Mouse (Mus musculus) common myeloid progenitor, adult 5-6 weeks (primary cell): Measurements from ENCODE around the gene Phactr4. TPM values are rescaled to one million over a fixed set of nuclear protein-coding genes. Genes with fewer than 3 reads are reported as not detected.
A peak's percentile ranks its signal among the peaks of the same experiment; 100 is the strongest.

ENCODE experiments used
- ATAC-seq: replicated peaks from 2 replicates; pipeline ENCODE4 v1.8.0; 2016; ENCODE audit warnings: low read depth, mild to moderate bottlenecking, moderate TSS enrichment, inconsistent platforms; ENCODE audit not compliant: poor library complexity, severe bottlenecking
- total RNA-seq: library from RNA; stranded (forward); fragments of 200-1000, 187-1606 nt; gene quantifications from 2 replicates; pipeline ENCODE4 v1.2.3, GENCODE M21; 2017

The Phactr4 gene
- total RNA-seq, 1 experiment from 2014 or later, result 17.9 TPM

DNA sequence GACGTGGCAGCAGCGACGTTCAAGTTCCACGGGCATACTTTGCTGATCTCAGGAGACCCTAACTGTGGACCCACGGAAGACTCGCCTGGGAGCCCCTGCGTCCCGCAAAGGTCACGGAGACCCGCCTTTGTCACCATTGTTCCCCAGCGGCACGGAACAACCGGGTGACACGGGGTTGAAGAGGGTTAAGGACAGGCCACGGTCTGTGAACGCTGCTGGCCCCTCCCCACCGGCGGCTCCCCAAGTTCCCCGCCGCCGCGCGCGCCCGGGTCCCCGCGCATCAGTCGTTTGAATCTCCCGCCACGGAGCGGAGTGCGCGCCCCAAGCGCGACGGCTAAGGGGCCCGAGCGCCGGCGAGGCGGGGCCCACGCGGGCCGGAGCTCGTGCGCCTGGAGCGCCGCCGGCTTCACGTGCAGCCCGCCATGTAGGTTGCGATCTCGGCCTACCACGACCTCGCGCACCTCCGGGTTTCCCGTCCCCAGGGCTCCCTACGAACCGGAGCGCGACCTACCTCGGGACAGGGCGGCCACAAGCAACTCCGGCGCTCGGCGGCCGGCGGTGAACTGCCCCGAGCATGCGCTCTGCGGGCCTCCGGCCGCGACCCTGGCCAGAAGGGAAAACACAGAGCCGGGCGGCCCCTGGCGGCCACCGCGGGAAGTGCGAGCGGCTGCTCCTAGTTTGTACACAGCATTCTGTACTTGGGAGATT, 77.0 kb downstream of the Phactr4 start:
- ATAC-seq, result peak; percentile 83

DNA sequence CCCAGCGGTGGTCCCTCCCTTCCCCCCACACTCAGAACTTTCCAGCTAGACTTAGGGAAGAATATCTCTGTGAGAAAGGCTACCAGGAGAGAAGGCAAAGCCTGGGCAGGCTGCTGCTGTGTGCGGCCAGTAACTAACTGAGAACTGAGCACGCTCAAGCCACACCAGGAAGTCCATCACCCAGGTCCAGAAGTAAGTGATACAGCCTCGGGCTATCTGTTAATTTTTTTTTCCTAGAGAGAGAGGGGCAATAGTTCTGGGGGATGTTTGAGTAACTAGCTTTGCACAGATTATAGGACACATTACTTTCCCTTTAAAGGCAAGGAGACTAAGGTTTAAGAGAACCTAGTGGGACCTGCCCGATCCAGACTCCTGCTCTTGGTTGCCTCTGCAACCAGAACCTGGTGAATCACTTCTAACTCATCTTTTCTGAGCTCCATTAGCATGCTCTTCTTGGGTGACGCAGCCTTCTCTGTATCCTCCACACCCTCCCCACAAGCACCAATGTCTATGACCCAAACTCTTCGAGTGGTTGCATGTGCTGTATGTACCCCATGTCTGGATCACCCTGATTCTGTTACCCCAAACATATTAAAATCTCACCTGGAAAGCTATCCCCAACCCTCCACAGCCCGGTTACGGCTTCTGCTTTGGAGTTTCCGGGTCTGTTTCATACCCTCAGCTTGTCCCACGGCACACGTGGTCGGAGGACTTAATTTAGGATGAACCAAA, 77.7 kb downstream of the Phactr4 start:
- ATAC-seq, result peak; percentile 26

DNA sequence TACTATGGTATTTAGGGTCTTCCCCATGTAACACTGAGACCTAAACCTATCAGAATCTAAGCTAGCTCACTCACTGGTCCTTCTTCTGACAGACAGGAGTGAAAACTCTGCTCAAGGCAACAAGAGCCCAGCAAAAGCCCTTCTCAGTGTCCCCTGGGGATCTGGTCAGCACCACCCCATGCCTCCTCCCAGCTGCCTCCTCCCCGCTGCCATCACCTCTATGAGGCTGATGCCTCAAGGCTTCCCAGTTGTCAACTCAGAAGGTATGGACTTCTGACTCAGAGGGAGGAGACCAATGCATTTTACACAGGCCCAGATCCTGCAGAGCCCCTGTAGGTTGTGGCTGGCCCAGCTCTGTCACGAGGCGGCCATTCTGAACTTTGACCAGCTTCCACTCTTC, 80.8 kb downstream of the Phactr4 start:
- ATAC-seq, result no peak

DNA sequence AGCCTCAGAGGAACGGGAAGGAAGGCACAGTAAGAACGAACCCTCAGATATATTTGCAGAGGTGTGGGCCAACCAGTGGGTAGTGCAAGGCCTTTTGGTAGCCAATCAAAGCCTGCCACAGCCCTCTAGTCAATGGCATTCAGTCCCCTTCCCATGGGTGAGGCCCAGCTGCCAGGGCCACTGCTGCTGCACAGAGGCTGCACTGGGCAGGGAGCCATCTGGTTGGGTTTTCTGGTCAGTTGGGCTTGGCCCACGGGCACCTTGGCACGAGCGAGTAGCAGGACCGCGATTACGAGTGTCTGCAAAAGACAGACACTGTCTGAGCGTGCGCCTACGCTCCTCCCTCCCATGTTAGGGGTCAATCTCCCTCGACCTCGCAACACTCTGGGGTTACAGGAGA, 83.3 kb downstream of the Phactr4 start:
- no peak for ATAC-seq

DNA sequence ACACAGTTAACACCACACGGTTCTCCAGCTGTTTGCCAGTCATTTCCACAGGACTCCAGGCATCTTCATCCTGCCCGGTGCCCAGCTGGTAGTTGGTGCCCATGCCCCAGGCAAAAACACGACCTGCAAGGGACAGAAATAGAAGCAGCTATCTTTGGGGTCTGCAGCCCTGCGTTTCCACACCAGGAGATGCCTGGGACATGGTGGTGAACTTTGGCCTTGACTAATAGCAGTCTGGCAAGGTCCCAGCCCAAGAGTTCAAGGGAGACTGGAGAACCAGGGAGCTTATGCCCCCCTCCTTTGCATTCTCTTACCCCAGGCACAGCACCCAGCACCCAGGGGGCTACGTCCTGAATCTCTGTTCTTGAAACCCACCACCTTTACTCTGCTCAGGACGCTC, 89.4 kb downstream of the Phactr4 start:
- ATAC-seq, result no peak

DNA sequence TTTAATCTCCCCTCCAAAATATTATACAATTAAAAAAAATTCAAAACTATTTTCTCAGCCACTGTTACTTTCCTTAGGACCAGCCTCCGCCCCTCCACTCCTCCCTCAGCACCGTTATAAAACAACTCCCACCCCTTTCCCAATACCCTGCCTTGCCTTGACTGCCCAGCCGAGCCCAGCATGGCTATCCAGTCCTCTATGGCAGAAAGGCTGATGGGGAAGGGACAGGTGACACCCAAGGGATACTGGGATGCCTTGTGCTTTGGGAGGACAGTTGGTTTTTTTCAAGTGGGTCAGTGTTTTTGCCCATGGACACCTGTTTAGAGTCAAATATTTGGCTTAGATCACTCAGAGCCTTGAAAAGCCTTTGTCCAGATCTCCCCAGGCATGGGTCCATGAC, 90.3 kb downstream of the Phactr4 start:
- no peak for ATAC-seq

DNA sequence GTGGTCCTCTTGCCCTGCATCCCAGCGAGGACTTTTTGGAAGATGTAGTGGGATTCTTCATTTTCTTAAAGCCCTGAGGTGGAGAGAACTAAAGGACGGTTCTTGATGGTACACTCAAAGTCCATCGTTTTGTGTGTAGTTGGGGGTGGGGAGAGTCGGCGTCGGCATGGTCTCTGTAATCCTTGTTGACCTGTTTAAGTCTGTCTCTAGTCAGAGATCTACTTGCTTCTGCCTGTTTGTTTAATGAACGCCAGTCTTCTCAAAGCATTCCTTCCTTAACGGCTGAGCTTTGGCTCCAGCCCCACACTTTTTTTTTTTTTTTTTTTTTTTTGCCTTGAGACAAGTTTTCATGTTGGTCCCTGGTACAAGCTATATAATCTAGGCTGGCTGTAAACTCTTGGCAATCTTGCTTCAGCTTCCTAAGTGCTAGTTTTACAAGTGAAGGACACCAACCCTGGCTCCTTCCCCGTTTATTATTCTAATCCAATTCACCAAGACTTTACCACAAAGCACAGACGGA, 92.4 kb downstream of the Phactr4 start:
- no peak for ATAC-seq

DNA sequence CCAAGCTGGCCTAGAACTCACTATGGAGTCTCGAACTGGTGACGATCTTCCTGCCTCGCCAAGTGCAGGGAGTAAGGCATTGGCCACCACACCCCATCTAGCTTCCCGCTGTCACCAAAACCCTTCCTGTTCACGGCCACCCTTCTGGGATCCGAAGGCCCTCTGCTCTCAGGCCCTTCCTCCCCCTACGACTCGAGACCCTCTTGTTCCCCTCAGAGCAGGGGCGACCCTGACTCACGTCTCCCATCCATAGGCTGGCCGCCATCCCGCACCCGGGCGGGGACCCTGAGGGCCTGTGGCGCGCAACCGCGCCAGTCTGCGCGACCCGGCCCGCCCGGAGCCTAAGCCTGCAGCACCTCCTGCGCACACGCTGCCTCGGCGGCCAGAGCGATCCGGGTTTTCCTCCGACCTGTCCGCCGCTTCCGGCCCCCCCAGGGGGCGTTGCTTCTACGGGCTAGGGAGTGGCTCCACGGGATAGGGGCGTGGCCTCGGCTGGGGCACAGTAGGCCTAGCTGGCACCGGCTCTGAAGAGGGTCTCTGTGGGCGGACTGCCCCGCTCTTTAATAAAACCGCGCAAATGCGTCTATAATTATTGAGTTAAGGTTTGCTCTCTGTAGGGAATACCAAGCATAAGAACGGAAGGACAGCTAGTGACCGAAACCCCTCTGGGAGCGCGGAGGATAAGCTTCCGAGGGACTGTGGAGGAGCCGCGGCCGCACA, 93.0 kb downstream of the Phactr4 start, which contains the start of gene Trnau1ap:
Trnau1ap (minus strand) TSS at position 424 of the 720 bp plus-strand sequence.
- ATAC-seq, result peak; percentile 97

DNA sequence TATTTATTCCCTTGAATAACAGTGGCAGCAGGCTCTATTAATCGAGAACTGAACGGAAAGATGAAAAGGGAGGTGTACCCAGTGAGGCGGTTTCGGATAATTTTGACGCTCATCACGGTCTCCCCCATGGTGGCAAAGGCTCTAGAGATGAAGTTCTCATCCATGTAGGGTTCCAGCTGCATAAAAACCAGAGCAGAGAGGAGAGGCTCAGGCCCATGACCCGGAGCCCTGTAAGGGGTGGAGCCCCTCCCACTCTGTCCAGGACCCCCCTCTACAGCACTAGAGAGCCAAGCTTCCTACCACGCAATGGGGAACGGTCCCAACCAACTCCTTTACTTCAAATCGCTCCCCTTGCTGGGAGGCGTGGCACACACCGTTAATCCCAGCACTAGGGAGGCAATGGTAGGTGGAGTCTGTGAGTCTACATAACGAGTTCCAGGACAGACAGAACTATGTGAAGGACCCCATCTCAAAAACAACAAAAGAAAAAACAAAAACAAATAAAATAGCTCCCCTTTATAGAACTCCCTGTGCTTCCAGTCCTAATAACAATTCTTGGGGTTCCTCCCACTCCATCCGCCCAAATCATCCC, 93.8 kb downstream of the Phactr4 start:
- ATAC-seq, result no peak

DNA sequence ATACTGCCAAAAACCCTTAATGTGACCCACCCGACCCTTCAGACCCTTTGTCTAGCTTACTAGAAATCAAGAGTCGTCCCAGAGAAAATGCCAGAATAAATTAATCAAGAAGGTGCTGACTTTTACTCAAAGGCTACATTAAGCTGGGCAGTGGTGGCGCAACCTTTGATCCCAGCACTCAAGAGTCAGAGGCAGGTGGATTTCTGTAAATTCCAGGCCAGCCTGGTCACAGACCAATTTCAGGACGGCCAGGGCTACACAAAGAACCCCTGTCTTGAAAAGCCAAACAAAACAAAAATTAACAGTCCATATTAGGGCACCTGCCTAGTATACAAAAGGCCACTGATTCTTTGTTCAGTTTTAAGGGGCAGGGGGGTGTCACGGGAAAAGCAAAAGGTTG, 95.8 kb downstream of the Phactr4 start:
- no peak for ATAC-seq

DNA sequence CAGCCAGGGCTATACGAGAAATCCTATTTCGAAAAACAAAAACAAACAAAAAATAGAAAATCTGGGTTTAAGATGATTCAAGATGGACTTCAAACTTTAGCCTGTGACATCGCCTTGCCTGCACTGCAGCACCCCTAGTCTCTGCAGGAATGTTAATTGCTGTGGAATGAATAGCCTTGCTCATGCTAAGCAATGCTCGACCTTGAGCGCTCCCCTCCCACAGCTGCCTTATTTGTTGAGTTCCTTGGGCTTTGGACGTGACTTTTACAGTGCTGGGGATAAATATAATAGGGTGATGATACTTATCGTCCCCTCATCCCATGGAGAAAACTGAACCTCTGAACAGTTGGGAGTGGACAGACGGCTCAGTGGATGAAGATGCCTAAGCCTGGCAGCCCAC, 106.6 kb downstream of the Phactr4 start:
- no peak for ATAC-seq

DNA sequence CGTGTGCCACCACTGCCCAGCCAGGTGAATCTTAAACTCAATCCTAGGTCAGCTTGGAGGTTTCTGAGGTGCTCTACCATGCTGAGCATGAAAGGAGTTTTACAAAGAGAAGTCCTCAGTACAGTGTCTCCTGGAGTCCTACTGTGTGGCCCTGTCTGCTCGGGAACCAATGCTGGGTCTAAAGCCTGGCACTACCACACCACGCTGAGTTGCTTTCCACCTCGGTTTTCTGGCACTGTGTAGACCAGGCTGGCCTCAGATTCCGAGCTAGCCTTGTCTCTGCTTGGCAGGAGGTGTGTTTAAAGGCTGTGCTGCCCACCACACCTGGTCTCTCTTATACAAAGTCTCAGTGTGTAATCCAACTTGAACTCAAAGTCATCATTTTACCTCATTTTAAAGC, 109.7 kb downstream of the Phactr4 start:
- no peak for ATAC-seq

DNA sequence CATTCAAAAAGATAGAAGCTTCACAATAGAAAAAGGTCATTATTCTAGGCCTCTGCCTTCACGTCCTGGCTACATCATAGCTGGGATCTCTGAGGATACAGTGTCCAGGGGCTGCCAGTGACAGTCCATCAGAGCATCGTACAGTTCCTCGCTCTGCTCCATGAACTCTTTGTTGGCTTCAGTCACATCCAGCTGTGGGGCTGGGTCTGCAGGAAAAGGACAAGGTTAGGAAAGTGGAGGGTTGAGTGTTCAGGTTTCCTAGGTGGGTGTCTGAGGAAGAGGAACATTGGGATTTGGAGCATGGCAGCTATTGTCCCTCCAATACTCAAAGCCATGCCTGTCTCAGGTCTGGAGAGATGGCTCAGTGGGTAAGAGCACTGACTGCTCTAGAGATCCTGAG, 110.5 kb downstream of the Phactr4 start:
- ATAC-seq, result no peak

DNA sequence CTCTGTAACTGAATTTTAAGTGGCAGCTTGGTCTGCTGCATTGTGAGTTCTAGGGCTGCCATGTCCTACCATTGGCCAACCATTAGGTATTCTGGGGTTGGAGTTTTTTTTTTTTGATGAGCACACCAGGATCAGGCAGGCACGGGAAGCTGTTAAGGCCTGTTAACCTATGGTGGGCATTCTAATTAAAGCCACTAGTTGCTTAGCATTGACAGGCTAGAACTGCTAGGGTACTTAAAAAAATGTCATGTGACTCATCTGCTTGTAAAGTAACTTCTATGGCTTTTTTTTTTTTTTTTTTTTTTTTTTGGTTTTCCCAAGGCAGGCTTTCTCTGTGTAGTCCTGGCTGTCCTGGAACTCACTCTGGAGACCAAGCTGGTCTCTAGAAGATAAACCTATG, 111.1 kb downstream of the Phactr4 start:
- no peak for ATAC-seq

DNA sequence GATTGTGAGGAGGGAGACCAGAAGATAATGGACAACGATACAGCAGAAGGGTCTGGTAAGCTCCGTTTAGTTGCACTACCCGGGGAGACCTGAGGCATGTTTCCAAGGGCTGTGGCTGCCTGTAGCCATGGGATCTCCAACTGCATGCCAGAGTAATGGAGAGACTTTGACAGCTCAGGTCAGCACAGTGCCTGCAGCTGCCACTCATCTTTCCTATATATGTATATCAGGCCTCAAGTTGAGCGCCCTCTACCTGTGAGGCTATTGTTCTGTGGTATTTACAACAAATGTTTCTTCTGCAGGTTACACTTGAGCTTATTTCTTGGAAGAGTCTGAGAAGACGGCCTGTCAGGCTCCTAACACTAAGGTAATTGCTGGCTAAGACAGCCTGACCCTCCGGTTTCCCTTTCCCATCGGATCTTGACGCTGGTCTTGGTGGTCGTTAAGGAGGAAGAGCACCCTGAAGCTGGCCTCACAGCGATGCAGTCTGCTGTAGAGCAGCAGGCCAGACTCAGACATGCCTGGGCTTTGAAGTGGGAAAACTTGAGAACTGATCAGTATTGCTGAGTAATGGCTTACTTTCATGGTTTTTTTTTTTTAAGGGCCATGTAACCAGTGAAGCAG, 112.3 kb downstream of the Phactr4 start:
- ATAC-seq, result peak; percentile 21

DNA sequence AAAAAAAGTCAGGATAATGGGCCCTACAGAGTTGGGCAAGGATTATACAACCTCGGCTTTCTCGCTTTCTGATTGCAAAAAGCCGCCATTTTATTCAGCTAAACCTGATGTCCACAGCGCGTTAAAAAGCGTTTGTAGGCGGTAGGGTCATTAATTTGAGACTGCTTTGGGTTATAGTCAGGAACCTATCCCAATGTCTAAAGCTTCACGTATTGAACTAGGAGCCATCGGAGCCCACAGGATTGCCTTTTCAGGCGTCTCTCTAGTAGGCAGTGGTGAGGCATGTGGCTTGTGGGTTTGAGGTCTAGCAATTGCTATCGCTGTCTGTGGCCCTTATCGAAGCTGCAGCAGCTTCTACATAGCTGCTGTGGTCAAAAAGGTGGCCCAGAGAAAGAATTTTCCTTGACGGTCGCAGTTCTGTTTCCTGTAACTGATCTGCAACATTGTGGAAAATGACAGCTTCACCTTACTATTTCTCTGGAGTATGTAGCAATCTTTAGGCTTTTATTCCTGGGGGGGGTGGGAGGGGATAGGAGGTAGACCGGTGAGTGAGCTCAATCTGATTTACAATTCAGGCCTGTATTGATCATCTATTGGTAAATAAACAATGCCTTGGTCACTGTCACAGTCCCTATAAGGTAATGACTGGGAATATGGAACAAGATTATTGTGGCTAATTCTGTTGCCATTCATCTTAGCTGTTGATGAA, 113.0 kb downstream of the Phactr4 start:
- ATAC-seq, result peak; percentile 68

DNA sequence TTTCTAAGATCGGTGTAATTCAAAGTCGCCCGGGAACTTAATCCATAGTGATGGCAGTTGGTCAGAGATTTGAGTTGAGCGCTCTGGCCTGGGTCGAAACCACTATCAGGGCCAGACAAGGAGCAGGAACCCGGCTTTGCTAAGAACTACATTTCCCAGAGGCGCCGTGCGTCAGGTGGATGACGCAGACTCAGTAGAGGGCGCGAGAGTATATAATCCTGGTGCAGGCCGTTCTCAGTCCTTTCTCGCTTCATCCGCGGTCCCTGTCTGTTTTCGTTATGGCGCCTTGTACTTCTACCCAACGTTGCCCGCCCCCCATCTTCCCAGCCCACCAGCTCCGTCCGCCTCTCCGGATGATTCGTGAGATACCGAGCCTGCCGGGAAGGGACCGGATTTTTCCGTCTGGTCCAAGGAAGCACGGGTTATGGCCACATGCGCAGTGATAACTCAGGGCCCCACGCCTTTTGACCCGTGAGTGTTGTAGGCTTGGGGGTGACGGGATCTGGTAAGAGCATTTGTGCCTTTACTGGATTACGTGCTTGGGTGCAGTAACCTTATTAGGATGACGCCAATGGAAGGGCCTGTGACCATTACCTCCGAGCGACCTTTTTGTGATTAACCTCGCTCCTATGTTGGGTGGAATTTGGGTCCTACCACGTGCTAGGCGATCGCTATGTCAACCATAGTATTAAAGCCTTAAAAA, 113.7 kb downstream of the Phactr4 start:
- ATAC-seq, result peak; percentile 77

DNA sequence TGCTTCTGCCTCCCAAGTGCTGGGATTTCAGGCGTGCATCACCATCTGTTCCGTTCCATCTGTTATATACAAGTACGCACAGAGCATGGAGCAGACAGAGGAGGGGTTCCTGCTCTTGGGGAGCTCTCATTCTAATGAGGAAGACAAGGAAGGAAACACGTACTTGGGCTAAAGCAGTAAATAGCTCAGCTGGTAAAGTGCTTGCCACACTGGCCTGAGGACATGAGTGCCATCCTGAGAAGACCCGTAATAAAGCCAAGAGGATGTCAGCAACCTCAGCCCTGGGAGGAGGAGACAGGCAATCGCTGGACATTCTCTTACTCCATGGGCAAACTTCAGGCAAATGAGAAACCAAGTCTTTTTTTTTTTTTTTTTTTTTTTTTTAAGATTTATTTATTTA, 116.3 kb downstream of the Phactr4 start:
- ATAC-seq, result no peak
